Mouse (Mus musculus) midbrain, embryonic 15.5 days (tissue): Measurements from ENCODE around the gene Pdgfra. TPM values are rescaled to one million over a fixed set of nuclear protein-coding genes. Genes with fewer than 3 reads are reported as not detected.

Source experiments
- ATAC-seq: fragments of 200-750 bp; cut with Nextera tagmentation; replicated peaks from 2 replicates; pipeline ENCODE4 v1.8.0; 2017; ENCODE audit warnings: moderate TSS enrichment
- H3K27ac ChIP-seq: fragments of 300-500 bp; sonication (generic); 2 replicates; pipeline ENCODE4 v1.5.1; 2015; ENCODE audit warnings: mild to moderate bottlenecking, inconsistent platforms
- H3K27me3 ChIP-seq: fragments of 300-500 bp; sonication (generic); replicated peaks from 2 replicates; pipeline ENCODE4 v1.6.1; 2015; ENCODE audit warnings: inconsistent platforms
- H3K36me3 ChIP-seq: fragments of 300-500 bp; sonication (generic); replicated peaks from 2 replicates; pipeline ENCODE4 v1.6.1; 2015; ENCODE audit warnings: inconsistent platforms
- H3K4me1 ChIP-seq: fragments of 300-500 bp; sonication (generic); 2 replicates; pipeline ENCODE4 v1.6.1; 2015; ENCODE audit warnings: inconsistent platforms
- H3K4me2 ChIP-seq: fragments of 300-500 bp; sonication (generic); 2 replicates; pipeline ENCODE4 v1.6.1; 2015; ENCODE audit warnings: inconsistent platforms, mild to moderate bottlenecking, moderate library complexity
- H3K4me3 ChIP-seq: fragments of 300-500 bp; sonication (generic); 2 replicates; pipeline ENCODE4 v1.5.1; 2015; ENCODE audit warnings: mild to moderate bottlenecking, inconsistent platforms
- H3K9ac ChIP-seq: fragments of 300-500 bp; sonication (generic); 2 replicates; pipeline ENCODE4 v1.6.1; 2015; ENCODE audit warnings: mild to moderate bottlenecking, inconsistent platforms
- H3K9me3 ChIP-seq: fragments of 300-500 bp; sonication (generic); 2 replicates; pipeline ENCODE4 v1.6.1; 2016; ENCODE audit warnings: inconsistent platforms
- WGBS: fragments of 180-500 bp; shearing (Covaris S2); methylation state at CpG from one replicate; pipeline ENCODE4 v1.1.7; 2015; ENCODE audit warnings: mixed read lengths; 5-methylcytosine and 5-hydroxymethylcytosine counted together
- polyA plus RNA-seq: library from polyadenylated mRNA; unstranded; fragments of >200 nt; fragmentation: Nextera tagmentation; extraction: Ambion mirVana; gene quantifications from 2 replicates; pipeline ENCODE4 v1.2.1, GENCODE M21; 2015

Gene Pdgfra
- polyA plus RNA-seq, 1 experiment from 2014 or later = 11.1 TPM

DNA sequence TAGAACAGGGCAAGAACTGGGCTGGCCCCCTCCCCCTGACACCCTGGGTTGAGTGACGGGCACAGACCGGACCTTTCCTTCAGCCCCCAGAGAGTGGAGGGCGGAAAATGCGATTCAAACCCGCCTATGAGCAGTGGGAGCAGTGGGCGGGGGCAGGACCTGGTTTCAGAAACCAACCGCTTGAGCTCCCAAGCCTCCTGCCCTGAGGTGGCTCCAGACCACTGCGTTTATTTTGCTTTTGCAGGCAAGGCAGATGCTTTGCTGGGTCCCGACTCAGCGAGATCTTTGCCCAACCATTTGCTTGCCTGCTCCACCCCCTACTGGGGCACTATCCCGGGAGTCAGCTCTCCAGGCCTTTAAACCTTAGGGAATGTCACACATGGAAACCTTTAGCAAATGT, 2.2 kb upstream of the Pdgfra start:
- Histone ChIP-seq H3K4me3 (no peak overlapping the region), H3K4me1 (peaks cover 39% of the 10 kb centered on the region), H3K27ac (no peak overlapping the region), H3K27me3 (peaks cover 73% of the 10 kb centered on the region), H3K36me3 (no peaks in the 10 kb centered on the region), H3K9me3 (no peaks in the 10 kb centered on the region), H3K9ac (no peak overlapping the region), H3K4me2 (no peak overlapping the region)
- ATAC-seq = no peak
- WGBS = 0% methylated on average over 11 of the region's 11 CpGs

DNA sequence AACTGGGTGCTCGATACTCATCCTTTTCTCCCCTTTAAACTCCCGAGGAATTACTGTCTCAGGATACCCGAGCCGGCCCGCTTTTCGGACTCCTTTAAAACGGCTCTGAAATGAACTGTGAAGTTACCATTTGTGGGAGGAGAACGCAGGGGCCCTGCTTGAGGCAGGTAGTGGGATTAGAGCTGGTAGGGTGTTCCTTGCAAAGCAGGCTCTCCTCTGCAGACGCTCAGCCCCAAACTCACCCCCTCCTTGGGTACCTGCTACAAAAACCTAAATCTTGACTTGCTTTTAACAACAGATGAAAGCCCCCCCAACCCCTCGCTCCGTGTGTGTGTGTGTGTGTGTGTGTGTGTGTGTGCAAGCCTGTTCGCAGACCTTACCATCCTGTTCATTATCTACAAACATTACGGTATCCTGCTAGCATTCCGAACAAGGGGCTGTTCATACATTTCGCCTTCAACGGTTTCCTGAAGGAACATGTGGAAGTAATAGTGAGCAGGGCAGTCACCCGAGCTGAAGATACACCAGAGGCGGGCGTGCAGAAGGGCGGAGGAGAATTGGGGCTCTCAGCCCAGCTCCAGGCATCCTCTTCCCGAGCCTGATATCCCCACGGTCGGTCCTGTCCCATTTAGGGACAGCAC, 1.6 kb upstream of the Pdgfra start:
- Histone ChIP-seq H3K9ac (no peak overlapping the region), H3K4me1 (peaks cover 42% of the 10 kb centered on the region), H3K36me3 (no peaks in the 10 kb centered on the region), H3K4me2 (peak overlapping the region; percentile 13), H3K27me3 (peaks cover 73% of the 10 kb centered on the region), H3K4me3 (no peak overlapping the region), H3K9me3 (no peaks in the 10 kb centered on the region), H3K27ac (no peak overlapping the region)
- WGBS = under 1% methylated on average over 23 of the region's 23 CpGs
- no peak for ATAC-seq

DNA sequence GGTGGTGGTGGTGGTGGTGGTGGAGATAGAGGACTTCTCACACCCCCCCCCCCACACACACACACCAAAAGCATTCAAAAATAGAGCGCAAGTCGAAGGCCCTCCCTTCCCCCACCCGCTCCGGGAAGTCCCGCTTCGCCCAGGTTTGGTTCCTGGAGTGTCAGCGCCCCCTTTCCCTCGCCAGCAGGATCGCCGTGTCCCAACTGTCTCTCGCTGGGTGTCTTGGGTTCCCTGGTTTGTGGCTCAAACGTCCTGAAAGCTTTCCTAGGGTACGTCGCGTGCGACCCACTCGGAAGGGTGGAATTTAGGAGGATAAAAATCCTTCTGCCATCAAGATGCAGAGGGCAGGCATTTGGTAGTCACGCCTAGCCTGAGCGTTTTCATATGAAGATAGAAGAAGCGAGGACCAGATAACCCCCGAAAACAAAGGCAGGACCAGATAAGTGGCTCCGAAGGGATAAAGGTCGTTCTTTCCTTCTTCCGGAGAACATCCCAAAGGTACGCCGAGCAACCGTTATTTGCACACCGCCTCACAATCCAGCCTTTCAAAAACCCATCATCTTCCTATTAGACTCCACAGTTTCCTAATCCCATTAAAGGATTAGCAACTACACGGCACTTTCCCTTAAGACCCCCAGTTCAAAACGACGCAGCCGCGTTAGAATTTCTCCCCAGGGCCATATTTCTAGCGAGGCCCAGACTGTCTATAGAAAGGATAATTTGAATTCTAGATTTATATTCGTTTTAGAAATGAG, 769 bp upstream of the Pdgfra start:
- Histone ChIP-seq H3K9me3 (no peaks in the 10 kb centered on the region), H3K4me2 (peak overlapping the region; percentile 13), H3K9ac (no peak overlapping the region), H3K27me3 (peaks cover 70% of the 10 kb centered on the region), H3K4me1 (peaks cover 50% of the 10 kb centered on the region), H3K36me3 (no peaks in the 10 kb centered on the region), H3K27ac (no peak overlapping the region), H3K4me3 (peak overlapping the region; percentile 4; the same call in 1 of the 2 replicates)
- WGBS = under 1% methylated on average over 35 of the region's 35 CpGs
- no peak for ATAC-seq

DNA sequence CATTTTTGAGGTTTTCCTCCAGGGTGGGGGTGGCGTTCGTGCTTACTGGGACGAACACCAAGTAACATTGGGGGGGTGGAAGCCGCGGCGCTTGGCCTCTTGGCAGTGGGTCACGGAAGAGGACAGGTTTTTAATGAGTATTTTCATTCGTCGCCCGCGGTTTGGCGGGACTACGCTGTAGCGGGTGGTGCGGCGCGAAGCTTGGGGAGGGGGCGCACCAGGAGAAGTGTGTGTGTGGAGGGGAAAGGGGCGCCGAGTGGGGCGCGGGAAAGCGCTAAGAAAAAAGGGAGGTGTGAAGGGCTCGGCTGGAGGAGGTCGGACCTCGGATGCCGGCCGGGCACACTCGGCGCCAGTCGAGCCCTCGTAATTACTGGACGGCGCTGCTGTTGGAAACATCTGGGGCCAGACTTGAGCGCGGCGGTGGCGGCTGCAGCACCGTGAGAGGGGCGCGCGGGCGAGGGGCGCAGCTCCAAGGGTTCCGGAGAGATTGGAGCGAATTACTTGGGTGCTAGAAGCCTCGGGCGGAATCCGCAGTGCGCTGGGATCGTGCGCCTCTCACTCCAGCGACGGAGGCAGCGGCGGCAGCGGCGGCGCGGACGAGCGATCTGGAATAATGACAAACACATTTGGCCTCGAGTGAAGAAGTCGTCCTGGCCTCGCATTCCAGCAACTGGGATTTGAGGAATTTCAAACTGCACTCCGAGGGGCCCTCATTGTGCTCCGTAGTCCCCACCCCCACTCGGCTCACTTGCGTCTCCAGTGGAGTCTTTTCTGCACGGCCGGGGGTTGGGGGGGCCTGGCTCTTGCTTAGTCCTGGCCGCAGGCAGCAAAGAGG, 916 bp downstream of the Pdgfra start:
- H3K4me3 ChIP-seq = peak overlapping the region; percentile 21
- peaks cover 57% of the 10 kb centered on the region for H3K4me1 ChIP-seq

DNA sequence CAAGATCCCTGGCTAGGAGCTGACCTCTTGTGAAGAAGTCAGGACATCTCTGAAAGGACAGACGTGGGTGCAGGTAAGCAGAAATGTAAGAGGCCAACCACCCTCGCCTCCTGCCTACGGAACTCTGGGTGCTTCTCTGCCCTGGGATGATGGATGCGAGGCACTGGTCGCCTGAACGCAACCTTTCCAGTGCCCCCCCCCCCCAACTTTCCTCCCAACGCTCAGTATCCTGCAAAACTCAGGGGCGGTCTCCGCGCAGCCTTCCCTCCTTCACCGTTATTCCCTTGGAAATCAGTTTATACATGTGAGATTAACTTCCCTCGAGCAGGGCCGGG, 1.5 kb downstream of the Pdgfra start:
- Histone ChIP-seq H3K9ac (no peak overlapping the region), H3K27ac (no peak overlapping the region), H3K4me2 (peak overlapping the region; percentile 33), H3K27me3 (peaks cover 59% of the 10 kb centered on the region), H3K4me3 (peak overlapping the region; percentile 21), H3K36me3 (no peaks in the 10 kb centered on the region), H3K9me3 (no peaks in the 10 kb centered on the region), H3K4me1 (peaks cover 53% of the 10 kb centered on the region)
- WGBS = 0% methylated on average over 13 of the region's 13 CpGs
- ATAC-seq = no peak

More for the DNA sequence above, 916 bp downstream of the Pdgfra start:
- WGBS = under 1% methylated on average over 65 of the region's 72 CpGs
- Histone ChIP-seq H3K36me3 (no peaks in the 10 kb centered on the region), H3K27ac (no peak overlapping the region), H3K4me2 (peak overlapping the region; percentile 33), H3K27me3 (peaks cover 59% of the 10 kb centered on the region), H3K9me3 (no peaks in the 10 kb centered on the region), H3K9ac (no peak overlapping the region)
- ATAC-seq = no peak

DNA sequence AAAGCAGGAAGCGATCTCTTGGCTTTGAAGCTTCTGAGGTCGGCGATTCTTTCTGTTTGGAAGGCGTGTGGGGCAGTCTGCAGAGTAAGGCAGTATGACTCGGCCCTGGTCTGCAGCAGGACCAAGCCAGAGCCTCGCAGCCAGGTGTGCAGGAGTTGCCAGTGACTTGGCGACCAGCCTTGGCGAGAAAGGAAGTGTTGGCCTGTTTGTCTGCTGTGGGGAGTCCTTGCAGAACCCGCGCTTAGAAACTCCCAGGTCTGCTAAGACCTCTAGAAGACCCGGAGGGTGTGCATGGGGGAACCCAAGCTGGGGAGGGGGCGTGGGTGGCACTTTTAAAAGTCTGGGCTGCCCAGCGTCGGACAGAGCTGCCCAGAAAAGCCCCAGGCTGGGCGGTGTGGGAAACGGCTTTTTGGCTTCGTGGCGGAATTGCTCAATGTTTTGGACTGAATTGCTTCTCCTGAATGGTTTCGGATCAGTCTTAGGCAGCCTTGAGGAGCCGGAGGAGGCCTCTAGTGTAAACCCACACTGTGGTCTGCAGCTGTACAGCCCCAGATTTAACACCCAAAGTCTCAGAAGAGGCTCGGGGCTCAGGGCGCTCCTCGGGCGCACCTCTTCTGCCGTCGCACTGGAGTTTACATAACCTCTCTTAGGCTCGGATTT, 2.0 kb downstream of the Pdgfra start:
- H3K4me3 ChIP-seq = peak overlapping the region; percentile 21
- peaks cover 50% of the 10 kb centered on the region for H3K4me1 ChIP-seq
- WGBS = under 1% methylated on average over 27 of the region's 27 CpGs

DNA sequence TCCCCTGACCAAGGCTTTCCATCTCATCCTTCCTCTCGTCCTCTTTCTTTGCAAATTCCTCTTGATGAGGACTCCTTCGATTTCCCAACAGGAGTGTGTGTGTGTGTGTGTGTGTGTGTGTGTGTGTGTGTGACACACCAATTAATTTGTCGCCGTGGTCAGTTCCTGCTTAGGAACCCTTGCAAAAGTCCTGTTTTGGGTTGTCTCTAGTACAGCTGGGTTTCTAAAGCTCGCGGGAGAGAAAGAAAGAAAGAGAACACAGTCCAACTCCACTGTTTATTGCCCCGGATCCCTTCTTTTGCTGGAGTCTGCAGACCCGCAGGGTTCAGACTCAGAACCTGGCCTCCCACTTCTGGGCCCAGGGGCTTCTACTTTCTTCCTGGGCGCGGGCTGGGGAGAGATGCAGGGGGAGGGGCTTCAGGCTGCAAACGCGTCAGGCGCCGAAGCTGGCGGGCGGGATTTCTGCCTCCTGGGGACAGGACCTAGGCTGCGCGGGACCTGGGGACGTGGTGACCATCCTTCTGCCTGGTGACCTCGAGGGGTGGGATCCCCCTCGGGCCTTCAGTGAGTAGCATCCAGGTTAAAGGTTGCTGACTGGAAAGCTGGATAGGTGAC, 2.6 kb downstream of the Pdgfra start:
- H3K27me3 ChIP-seq = peaks cover 55% of the 10 kb centered on the region

More for the DNA sequence above, 2.0 kb downstream of the Pdgfra start:
- Histone ChIP-seq H3K4me2 (peak overlapping the region; percentile 11; the same call in 1 of the 2 replicates), H3K9ac (no peak overlapping the region), H3K36me3 (no peaks in the 10 kb centered on the region), H3K27me3 (peaks cover 60% of the 10 kb centered on the region), H3K9me3 (no peaks in the 10 kb centered on the region), H3K27ac (no peak overlapping the region)
- ATAC-seq = no peak

DNA sequence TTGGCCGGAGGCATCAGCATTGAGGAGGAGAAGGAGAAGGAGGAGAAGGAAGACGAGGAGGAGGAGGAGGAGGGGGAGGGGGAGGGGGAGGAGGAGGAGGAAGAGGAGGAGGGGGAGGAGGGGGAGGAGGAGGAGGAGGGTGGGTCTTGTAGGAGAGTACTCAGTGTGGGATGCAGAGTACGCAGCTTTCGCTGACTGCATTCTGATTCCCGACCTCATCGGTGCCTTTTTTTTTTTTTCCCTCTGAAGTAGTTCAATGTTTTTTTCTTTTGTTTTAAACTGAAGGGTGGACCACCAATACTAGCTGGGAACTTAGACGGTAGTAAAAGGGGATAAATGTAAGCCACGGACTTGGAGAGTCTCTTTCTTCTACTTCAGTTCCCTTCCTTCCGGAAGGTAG, 3.2 kb downstream of the Pdgfra start:
- Histone ChIP-seq H3K9ac (no peak overlapping the region), H3K27ac (no peak overlapping the region), H3K4me3 (peak overlapping the region; percentile 38; the same call in 1 of the 2 replicates), H3K9me3 (no peaks in the 10 kb centered on the region), H3K27me3 (peaks cover 49% of the 10 kb centered on the region), H3K4me1 (peaks cover 42% of the 10 kb centered on the region), H3K36me3 (no peaks in the 10 kb centered on the region), H3K4me2 (peak overlapping the region; percentile 86)
- no peak for ATAC-seq
- WGBS = 2% methylated on average over 8 of the region's 9 CpGs

More for the DNA sequence above, 2.6 kb downstream of the Pdgfra start:
- Histone ChIP-seq H3K4me2 (peak overlapping the region; percentile 32), H3K4me3 (peak overlapping the region; percentile 21), H3K9me3 (no peaks in the 10 kb centered on the region), H3K4me1 (peaks cover 48% of the 10 kb centered on the region), H3K36me3 (no peaks in the 10 kb centered on the region), H3K27ac (no peak overlapping the region), H3K9ac (no peak overlapping the region)
- 0% methylated on average over 21 of the region's 21 CpGs for WGBS
- ATAC-seq = no peak

DNA sequence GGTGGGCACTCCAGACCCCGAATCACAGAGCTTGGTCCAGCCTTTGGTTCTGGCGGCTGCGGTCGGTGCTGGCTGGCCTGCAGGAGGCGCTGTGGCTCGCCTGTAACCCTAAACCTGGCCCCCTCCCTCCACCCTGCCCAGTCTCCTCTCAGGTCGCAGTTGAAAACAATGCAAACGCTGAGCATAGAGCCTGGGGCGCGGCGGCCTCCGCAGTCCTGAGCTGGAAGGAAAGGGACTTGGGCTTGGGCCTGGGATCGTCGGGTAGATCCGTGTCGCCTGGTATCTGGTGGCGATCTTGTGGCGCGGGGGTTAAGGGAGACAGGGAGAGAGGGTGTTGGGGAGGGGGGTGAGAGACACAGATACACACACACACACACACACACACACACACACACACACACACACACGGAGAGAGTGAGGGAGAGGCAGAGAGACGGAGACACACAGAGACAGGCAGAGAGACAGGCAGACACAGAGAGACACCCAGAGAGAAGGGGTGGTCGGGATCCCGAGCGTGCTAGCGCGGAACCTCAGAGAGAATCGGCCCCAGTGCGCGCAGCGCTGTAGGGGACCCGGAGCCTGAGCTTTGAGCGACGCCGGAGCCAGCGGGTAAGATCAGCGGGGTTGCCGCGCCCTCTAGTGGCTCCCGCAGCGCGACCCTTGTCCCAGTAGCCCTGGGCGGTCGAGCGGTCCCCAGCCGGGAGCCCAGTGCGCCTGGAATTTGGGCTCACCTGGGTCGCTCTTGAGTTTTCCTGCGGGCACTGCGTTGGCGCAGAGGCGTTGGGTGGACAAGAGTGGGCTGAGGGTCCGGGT, 3.9 kb downstream of the Pdgfra start:
- Histone ChIP-seq H3K4me2 (peak overlapping the region; percentile 86), H3K4me1 (peaks cover 37% of the 10 kb centered on the region), H3K9ac (peak overlapping the region; percentile 39), H3K36me3 (no peaks in the 10 kb centered on the region), H3K27ac (no peak overlapping the region), H3K4me3 (peak overlapping the region; percentile 38), H3K9me3 (no peaks in the 10 kb centered on the region), H3K27me3 (peaks cover 44% of the 10 kb centered on the region)
- peak; percentile 91 for ATAC-seq
- WGBS = under 1% methylated on average over 50 of the region's 52 CpGs

DNA sequence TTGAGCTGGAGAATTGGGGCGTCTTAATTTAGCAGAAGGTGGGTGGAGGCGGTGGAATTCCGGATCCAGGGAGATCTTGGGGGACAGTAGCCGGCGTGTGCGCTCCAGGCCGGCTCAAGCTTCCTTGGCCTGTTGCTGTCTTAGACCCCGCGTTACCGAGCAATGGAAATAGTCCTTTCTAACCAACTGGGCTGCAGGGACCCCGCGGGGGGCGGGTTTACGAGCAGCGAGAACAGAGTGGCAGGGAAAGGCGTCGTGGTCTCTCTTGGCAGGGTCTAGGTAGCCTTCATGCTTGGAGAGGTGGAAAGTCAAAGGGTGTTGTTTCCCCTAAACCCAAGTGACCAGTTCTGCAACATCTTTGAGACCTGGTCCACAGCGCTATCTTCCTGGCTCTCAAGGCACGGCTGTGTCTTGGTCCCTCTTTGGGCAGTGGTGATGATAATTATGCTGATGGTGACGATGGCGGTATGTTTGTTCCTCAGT, 4.5 kb downstream of the Pdgfra start:
- Histone ChIP-seq H3K4me3 (peak overlapping the region; percentile 38), H3K27me3 (peaks cover 44% of the 10 kb centered on the region), H3K9ac (peak overlapping the region; percentile 39), H3K36me3 (no peaks in the 10 kb centered on the region), H3K27ac (no peak overlapping the region), H3K4me2 (peak overlapping the region; percentile 86), H3K9me3 (no peaks in the 10 kb centered on the region), H3K4me1 (peaks cover 37% of the 10 kb centered on the region)
- peak; percentile 49 for ATAC-seq
- 1% methylated on average over 21 of the region's 21 CpGs for WGBS

DNA sequence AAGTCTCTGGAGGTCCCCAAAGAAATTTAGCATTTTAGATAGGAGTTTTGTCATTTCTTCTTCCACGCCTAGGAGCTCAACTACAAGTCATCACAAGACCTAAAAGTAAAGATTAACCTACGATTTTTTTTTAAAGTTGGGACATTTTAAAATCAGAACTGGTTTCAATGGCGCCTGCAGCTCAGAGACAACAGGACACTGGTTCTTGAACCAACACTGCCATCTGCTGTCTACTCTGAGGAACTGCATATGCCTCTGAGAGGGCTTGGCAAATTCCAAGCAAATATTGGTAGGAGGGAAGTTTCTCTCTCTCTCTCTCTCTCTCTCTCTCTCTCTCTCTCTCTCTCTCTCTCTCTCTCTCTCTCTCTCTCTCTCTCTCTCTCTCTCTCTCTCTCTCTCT, 4.9 kb downstream of the Pdgfra start:
- Histone ChIP-seq H3K27ac (no peak overlapping the region), H3K27me3 (peaks cover 44% of the 10 kb centered on the region)

More for the DNA sequence above, 4.9 kb downstream of the Pdgfra start:
- H3K4me1 ChIP-seq = peaks cover 37% of the 10 kb centered on the region
- H3K9ac ChIP-seq = no peak overlapping the region; the same call in 1 of the 2 replicates
- H3K4me2 ChIP-seq = peak overlapping the region; percentile 86
- H3K9me3 ChIP-seq = no peaks in the 10 kb centered on the region
- no peak for ATAC-seq
- H3K36me3 ChIP-seq = no peaks in the 10 kb centered on the region
- peak overlapping the region; percentile 38 for H3K4me3 ChIP-seq
- under 1% methylated on average over 3 of the region's 3 CpGs for WGBS
